In genomic region chr6:83098411-83098810, GRCm38 (mm10) we compare ENCODE assay signal across 24 mouse cellular contexts. TPM values are rescaled to one million over a fixed set of nuclear protein-coding genes. Genes with fewer than 3 reads are reported as not detected.
DNase-seq lines count a peak whose midpoint lies in the region; ATAC-seq and TF ChIP-seq lines count a peak whose summit lies in the region.
"Had no signal": no experiment of that assay in that cellular context is flagged by ENCODE, and none has a peak within 500 bp of the region (broad histone marks: within the 10 kb centered on the region; RNA-seq: fewer than 3 reads in every experiment).

No protein-coding gene starts in this region.

- H3K4me2 ChIP-seq in kidney, embryonic 15.5 days = no peak overlapping the region
- H3K4me2 ChIP-seq: forebrain, embryonic 13.5 days; heart, embryonic 13.5 days; hindbrain, embryonic 13.5 days; limb, embryonic 13.5 days; liver, embryonic 13.5 days; midbrain, embryonic 12.5 days had no signal

- peak; percentile 91 for DNase-seq in kidney, adult 2 months
- DNase-seq in kidney, adult 18-20 months = no peak
- DNase-seq in adrenal gland, adult 8-10 months = peak; percentile 72
- no peak for DNase-seq in cerebellum, adult 2 months
- DNase-seq in layer of hippocampus, postnatal 14 days (ENCODE audit: low spot score in 2 of 2) = no peak
- DNase-seq in T-cell, adult 2 months (ENCODE audit: low spot score) = no peak
- DNase-seq: cerebellum, adult 9-11 months; gastrocnemius, postnatal 36 days; heart, adult 2 months; liver, embryonic 13.5 days; lung, adult 2 months; lung, postnatal 14 days; right cerebral cortex, postnatal 14 days had no signal

- WGBS in kidney, adult 2 months = 27% methylated on average over 2 of the region's 2 CpGs
- 23% methylated on average over 2 of the region's 2 CpGs for WGBS in kidney, embryonic 15.5 days
- 75% methylated on average over 2 of the region's 2 CpGs for WGBS in cerebellum, adult 2 months

- no peaks in the 10 kb centered on the region for H3K36me3 ChIP-seq in kidney, adult 2 months (ENCODE audit: control insufficient read depth, insufficient read depth, low read length)
- no peaks in the 10 kb centered on the region for H3K36me3 ChIP-seq in kidney, embryonic 15.5 days
- H3K36me3 ChIP-seq: heart, embryonic 13.5 days; hindbrain, embryonic 13.5 days; limb, embryonic 13.5 days; midbrain, embryonic 12.5 days had no signal

- H3K4me1 ChIP-seq in kidney, adult 2 months (ENCODE audit: control insufficient read depth, insufficient read depth, low read length) = peaks cover 19% of the 10 kb centered on the region
- H3K4me1 ChIP-seq in kidney, embryonic 15.5 days = peaks cover 26% of the 10 kb centered on the region
- H3K4me1 ChIP-seq in cerebellum, adult 2 months (ENCODE audit: control insufficient read depth, insufficient read depth, low read length) = peaks cover 11% of the 10 kb centered on the region

- no peak for TF ChIP-seq POLR2A in kidney, adult 2 months (IDR thresholded peaks at IDR 0.05; ENCODE audit: low read depth, low read length)
- no peak for TF ChIP-seq POLR2A in cerebellum, adult 2 months (IDR thresholded peaks at IDR 0.05; ENCODE audit: borderline replicate concordance, insufficient read depth, low read length)

- H3K9me3 ChIP-seq in kidney, embryonic 15.5 days (replicated peaks) = no peaks in the 10 kb centered on the region
- H3K9me3 ChIP-seq: forebrain, embryonic 13.5 days; heart, embryonic 13.5 days; hindbrain, embryonic 13.5 days; midbrain, embryonic 12.5 days had no signal

- no peak overlapping the region for H3K4me3 ChIP-seq in kidney, adult 2 months (ENCODE audit: insufficient read depth, low read depth, low read length)
- no peak overlapping the region for H3K4me3 ChIP-seq in kidney, embryonic 15.5 days (replicated peaks)
- no peak overlapping the region for H3K4me3 ChIP-seq in cerebellum, adult 2 months (replicated peaks; ENCODE audit: insufficient read depth, low read depth, low read length)
- H3K4me3 ChIP-seq: forebrain, embryonic 13.5 days; heart, adult 2 months; heart, embryonic 13.5 days; hindbrain, embryonic 13.5 days; limb, embryonic 13.5 days; liver, embryonic 13.5 days; midbrain, embryonic 12.5 days had no signal

- ATAC-seq in kidney, embryonic 15.5 days (replicated peaks; ENCODE audit: low FRiP score) = no peak
- ATAC-seq: forebrain, embryonic 13.5 days had no signal

- no peak for TF ChIP-seq CTCF in kidney, adult 2 months (conservative IDR thresholded peaks at IDR 0.05; ENCODE audit: insufficient read depth, insufficient read length, low read depth, low read length)
- TF ChIP-seq CTCF in cerebellum, adult 2 months (IDR thresholded peaks at IDR 0.05; ENCODE audit: borderline replicate concordance, insufficient read depth, low read depth, low read length) = no peak

- H3K27me3 ChIP-seq in kidney, adult 2 months (replicated peaks; ENCODE audit: control insufficient read depth, insufficient read depth, low read length) = no peaks in the 10 kb centered on the region
- H3K27me3 ChIP-seq in kidney, embryonic 15.5 days = no peaks in the 10 kb centered on the region
- H3K27me3 ChIP-seq in cerebellum, adult 2 months (ENCODE audit: control insufficient read depth, insufficient read depth, low read length) = no peaks in the 10 kb centered on the region

- no peak overlapping the region for H3K9ac ChIP-seq in kidney, embryonic 15.5 days
- H3K9ac ChIP-seq: forebrain, embryonic 13.5 days; heart, embryonic 13.5 days; hindbrain, embryonic 13.5 days; limb, embryonic 13.5 days; liver, embryonic 13.5 days; midbrain, embryonic 12.5 days had no signal

- H3K27ac ChIP-seq in kidney, adult 2 months (ENCODE audit: insufficient read depth, low read depth, low read length) = no peak overlapping the region
- peak overlapping the region; percentile 75; the same call in 1 of the 2 replicates for H3K27ac ChIP-seq in kidney, embryonic 15.5 days
- H3K27ac ChIP-seq in cerebellum, adult 2 months (ENCODE audit: insufficient read depth, low read length) = no peak overlapping the region
- H3K27ac ChIP-seq: forebrain, embryonic 13.5 days; heart, adult 2 months; heart, embryonic 13.5 days; hindbrain, embryonic 13.5 days; limb, embryonic 13.5 days; liver, embryonic 13.5 days; midbrain, embryonic 12.5 days; stomach, postnatal 0 days had no signal

RNA-seq across cellular contexts. Expression of gene Ccdc142, which starts 3.0 kb away (rescaled TPM):
- polyA plus RNA-seq in kidney, adult 2 months (2012; rRNA removed) = 3.0 and 5.9 TPM in 2 replicates
- 10 to 100 TPM in 2 of 4 experiments, 1 to 10 TPM in 2; 5.3 to 14.2 (median 9.7) TPM for total RNA-seq in adrenal gland, adult 8-10 months (2022)
- polyA plus RNA-seq in kidney, embryonic 15.5 days (2015; fragmentation: Nextera tagmentation; extraction: Ambion mirVana) = 2.7 and 3.3 TPM in 2 replicates
- 9.1 and 12.4 TPM in 2 replicates for polyA plus RNA-seq in cerebellum, adult 2 months (2012; rRNA removed)
- 10 to 100 TPM in 1 of 2 experiments, 1 to 10 TPM in 1; 6.8 to 11.7 TPM for total RNA-seq in layer of hippocampus, postnatal 14 days (2021)

RNA-seq across cellular contexts. Expression of gene Gm42688, which starts 3.0 kb away (rescaled TPM):
- polyA plus RNA-seq in kidney, adult 2 months (2012; rRNA removed) = 4.3 and 4.4 TPM in 2 replicates
- 10 to 100 TPM in 2 of 4 experiments, 1 to 10 TPM in 2; 5.9 to 14.3 (median 10.1) TPM for total RNA-seq in adrenal gland, adult 8-10 months (2022)
- polyA plus RNA-seq in kidney, embryonic 15.5 days (2015; fragmentation: Nextera tagmentation; extraction: Ambion mirVana) = 2.9 and 3.0 TPM in 2 replicates
- polyA plus RNA-seq in cerebellum, adult 2 months (2012; rRNA removed) = 9.9 TPM in 2 replicates
- 1 to 10 TPM; 5.2 to 6.4 TPM for total RNA-seq in layer of hippocampus, postnatal 14 days (2021)

RNA-seq across cellular contexts. Expression of gene Mrpl53, which starts 10.4 kb away (rescaled TPM):
- 91.1 and 91.7 TPM in 2 replicates for polyA plus RNA-seq in kidney, adult 2 months (2012; rRNA removed)
- 100 to 1,000 TPM in 1 of 4 experiments, 10 to 100 TPM in 3; 81.6 to 113 (median 89.5) TPM for total RNA-seq in adrenal gland, adult 8-10 months (2022)
- 134 and 147 TPM in 2 replicates for polyA plus RNA-seq in kidney, embryonic 15.5 days (2015; fragmentation: Nextera tagmentation; extraction: Ambion mirVana)
- 109 and 114 TPM in 2 replicates for polyA plus RNA-seq in cerebellum, adult 2 months (2012; rRNA removed)
- 10 to 100 TPM; 62.5 to 62.7 TPM for total RNA-seq in layer of hippocampus, postnatal 14 days (2021)

RNA-seq across cellular contexts. Expression of gene Lbx2, which starts 12.2 kb away (rescaled TPM):
- 1.4 and 2.5 TPM in 2 replicates for polyA plus RNA-seq in kidney, adult 2 months (2012; rRNA removed)
- 10 to 100 TPM; 16.7 to 24.9 (median 19.6) TPM for total RNA-seq in adrenal gland, adult 8-10 months (2022)
- polyA plus RNA-seq in kidney, embryonic 15.5 days (2015; fragmentation: Nextera tagmentation; extraction: Ambion mirVana) = 7.5 and 9.6 TPM in 2 replicates
- polyA plus RNA-seq in cerebellum, adult 2 months (2012; rRNA removed) = 0.28 TPM in 1 of 2 replicates, not detected in the other
- not detected for total RNA-seq in layer of hippocampus, postnatal 14 days (2021)
- total RNA-seq: common myeloid progenitor, adult 5-6 weeks; megakaryocyte progenitor cell, adult 5-6 weeks; monocyte, adult 5-6 weeks; neutrophil, adult 5-6 weeks had no signal
- polyA plus RNA-seq: heart, embryonic 13.5 days; hindbrain, embryonic 13.5 days had no signal

RNA-seq across cellular contexts. Expression of gene Mogs, which starts 16.9 kb away (rescaled TPM):
- polyA plus RNA-seq in kidney, adult 2 months (2012; rRNA removed) = 35.5 and 42.3 TPM in 2 replicates
- total RNA-seq in adrenal gland, adult 8-10 months (2022) = 10 to 100 TPM; 45.9 to 91.9 (median 62.8) TPM
- 56.3 and 58.9 TPM in 2 replicates for polyA plus RNA-seq in kidney, embryonic 15.5 days (2015; fragmentation: Nextera tagmentation; extraction: Ambion mirVana)
- 31.7 and 33.5 TPM in 2 replicates for polyA plus RNA-seq in cerebellum, adult 2 months (2012; rRNA removed)
- total RNA-seq in layer of hippocampus, postnatal 14 days (2021) = 10 to 100 TPM; 22.0 to 27.2 TPM

Comparison
In these comparisons a context has a peak if more than half of its experiments do, and no peak if none do; other contexts are left out.
1. DNase-seq: peak in kidney, adult 2 months (single experiment) and adrenal gland, adult 8-10 months (single experiment); none in kidney, adult 18-20 months (single experiment), cerebellum, adult 2 months (0 of 2), layer of hippocampus, postnatal 14 days (0 of 2) and T-cell, adult 2 months (single experiment).